9 mouse cellular contexts compared by ENCODE assay signal in genomic region chr16:43503636-43504010, GRCm38 (mm10).
DNase-seq lines count a peak whose midpoint lies in the region; ATAC-seq lines count a peak whose summit lies in the region.
"Had no signal": no experiment of that assay in that cellular context is flagged by ENCODE, and none has a peak within 500 bp of the region (broad histone marks: within the 10 kb centered on the region; RNA-seq: fewer than 3 reads in every experiment).

No protein-coding gene starts in this region.

- peak overlapping the region; percentile 71 for H3K9ac ChIP-seq in kidney, embryonic 16.5 days (replicated peaks; ENCODE audit: low read length)
- peak overlapping the region; percentile 82 for H3K9ac ChIP-seq in heart, embryonic 16.5 days (ENCODE audit: low read length)

- H3K9me3 ChIP-seq in kidney, embryonic 16.5 days (ENCODE audit: low read length) = no peaks in the 10 kb centered on the region
- H3K9me3 ChIP-seq in heart, embryonic 16.5 days (replicated peaks; ENCODE audit: control insufficient read depth, low read length) = no peaks in the 10 kb centered on the region
- H3K9me3 ChIP-seq in midbrain, embryonic 10.5 days (replicated peaks) = no peaks in the 10 kb centered on the region

- no peak for DNase-seq in kidney, adult 8-10 months
- DNase-seq in cerebellum, adult 8-10 months = peak; percentile 54
- DNase-seq in midbrain, embryonic 10.5 days (ENCODE audit: low spot score) = peak; percentile 32
- DNase-seq in adrenal gland, adult 18-20 months (ENCODE audit: low spot score in 2 of 2) = no peak
- no peak for DNase-seq in spleen, adult 12 weeks (ENCODE audit: low spot score)
- DNase-seq in embryo, embryonic 10.5 days (ENCODE audit: low spot score) = no peak

- no peaks in the 10 kb centered on the region for H3K36me3 ChIP-seq in kidney, embryonic 16.5 days (ENCODE audit: insufficient read depth, low read length)
- no peaks in the 10 kb centered on the region for H3K36me3 ChIP-seq in heart, embryonic 16.5 days (ENCODE audit: control insufficient read depth, insufficient read depth)
- H3K36me3 ChIP-seq in midbrain, embryonic 10.5 days = no peaks in the 10 kb centered on the region

- peak overlapping the region; percentile 90 for H3K4me2 ChIP-seq in kidney, embryonic 16.5 days (replicated peaks; ENCODE audit: low read depth, low read length)
- peak overlapping the region; percentile 84 for H3K4me2 ChIP-seq in heart, embryonic 16.5 days (ENCODE audit: low read depth, low read length)

- H3K27me3 ChIP-seq in kidney, embryonic 16.5 days (ENCODE audit: insufficient read depth, low read length) = no peaks in the 10 kb centered on the region
- H3K27me3 ChIP-seq in heart, embryonic 16.5 days (ENCODE audit: control insufficient read depth, insufficient read depth, low read length) = no peaks in the 10 kb centered on the region
- H3K27me3 ChIP-seq in midbrain, embryonic 10.5 days (ENCODE audit: low read depth, poor library complexity, severe bottlenecking) = no peaks in the 10 kb centered on the region; the same call in none of the 2 replicates
- H3K27me3 ChIP-seq: Patski had no signal

- 0 out of 2 replicates have a peak, but pooled peaks have one; percentile 43 for ATAC-seq in kidney, embryonic 16.5 days (ENCODE audit: low FRiP score, low TSS enrichment)
- no peak; the same call in 1 of the 2 replicates for ATAC-seq in heart, embryonic 16.5 days (replicated peaks; ENCODE audit: extremely low read depth, insufficient read depth, low FRiP score)
- ATAC-seq: Patski had no signal

- under 1% methylated on average over 5 of the region's 5 CpGs for WGBS in kidney, embryonic 16.5 days
- WGBS in heart, embryonic 16.5 days = 4% methylated on average over 5 of the region's 5 CpGs
- 4% methylated on average over 5 of the region's 5 CpGs for WGBS in midbrain, embryonic 10.5 days

- peak overlapping the region; percentile 52 for H3K4me3 ChIP-seq in kidney, embryonic 16.5 days (ENCODE audit: low read length)
- peak overlapping the region; percentile 60 for H3K4me3 ChIP-seq in heart, embryonic 16.5 days (ENCODE audit: low read length)
- peak overlapping the region; percentile 68 for H3K4me3 ChIP-seq in midbrain, embryonic 10.5 days

- H3K27ac ChIP-seq in kidney, embryonic 16.5 days (ENCODE audit: low read length) = peak overlapping the region; percentile 63
- H3K27ac ChIP-seq in heart, embryonic 16.5 days (ENCODE audit: low read length) = peak overlapping the region; percentile 89
- H3K27ac ChIP-seq in midbrain, embryonic 10.5 days (replicated peaks) = peak overlapping the region; percentile 94

- H3K4me1 ChIP-seq in kidney, embryonic 16.5 days (ENCODE audit: insufficient read depth, low read length) = peaks cover 46% of the 10 kb centered on the region
- H3K4me1 ChIP-seq in heart, embryonic 16.5 days (ENCODE audit: control insufficient read depth, insufficient read depth, low read length) = peaks cover 32% of the 10 kb centered on the region
- H3K4me1 ChIP-seq in midbrain, embryonic 10.5 days = peaks cover 57% of the 10 kb centered on the region

Comparison
In these comparisons a context has a peak if more than half of its experiments do, and no peak if none do; other contexts are left out.
1. DNase-seq: peak in cerebellum, adult 8-10 months (single experiment) and midbrain, embryonic 10.5 days (single experiment); none in kidney, adult 8-10 months (0 of 2), adrenal gland, adult 18-20 months (0 of 2), spleen, adult 12 weeks (single experiment) and embryo, embryonic 10.5 days (single experiment).
2. Peak in every context shown above with its lines, with median percentiles within 50 percentile points of each other: H3K27ac ChIP-seq and H3K4me3 ChIP-seq.